In genomic region chr9:77418800-77419199, GRCm38 (mm10) we compare ENCODE assay signal across 28 mouse cellular contexts.
DNase-seq lines count a peak whose midpoint lies in the region; ATAC-seq and TF ChIP-seq lines count a peak whose summit lies in the region.
"Had no signal": no experiment of that assay in that cellular context is flagged by ENCODE, and none has a peak within 500 bp of the region (broad histone marks: within the 10 kb centered on the region; RNA-seq: fewer than 3 reads in every experiment).

No protein-coding gene starts in this region.

- H3K36me3 ChIP-seq in heart, embryonic 15.5 days: no peaks in the 10 kb centered on the region
- H3K36me3 ChIP-seq in MEL (ENCODE audit: control insufficient read depth in 1 of 2, insufficient read depth in 2 of 2, low read length in 2 of 2): peaks cover 0 to 19% of the 10 kb centered on the region in 2 experiments; a peak in 2 of 4 replicates
- no peaks in the 10 kb centered on the region for H3K36me3 ChIP-seq in liver, embryonic 15.5 days (replicated peaks)
- H3K36me3 ChIP-seq: embryonic facial prominence, embryonic 12.5 days; midbrain, embryonic 15.5 days; stomach, embryonic 15.5 days had no signal

- H3K9ac ChIP-seq in heart, embryonic 15.5 days: no peak overlapping the region
- peak overlapping the region; percentile 31; the same call in 1 of the 2 replicates for H3K9ac ChIP-seq in MEL (ENCODE audit: control insufficient read depth, low read depth, low read length, poor library complexity, severe bottlenecking)
- H3K9ac ChIP-seq in liver, embryonic 15.5 days: no peak overlapping the region
- H3K9ac ChIP-seq: embryonic facial prominence, embryonic 12.5 days; hindbrain, embryonic 14.5 days; midbrain, embryonic 15.5 days; stomach, embryonic 15.5 days had no signal

- no peaks in the 10 kb centered on the region for H3K27me3 ChIP-seq in heart, embryonic 15.5 days
- no peaks in the 10 kb centered on the region for H3K27me3 ChIP-seq in MEL (ENCODE audit: control insufficient read depth in 1 of 2, insufficient read depth in 2 of 2, low read length in 2 of 2)
- no peaks in the 10 kb centered on the region for H3K27me3 ChIP-seq in liver, embryonic 15.5 days
- H3K27me3 ChIP-seq: CH12.LX; embryonic facial prominence, embryonic 12.5 days; midbrain, embryonic 15.5 days; stomach, embryonic 15.5 days had no signal

- TF ChIP-seq RAD21 in MEL (IDR thresholded peaks at IDR 0.05; ENCODE audit: low read depth, low read length): no peak

- DNase-seq in heart, adult 11 months: peak; percentile 36
- no peak for DNase-seq in heart, postnatal 36 days
- no peak for DNase-seq in heart, adult 9 months (ENCODE audit: low spot score in 2 of 2)
- peak; percentile 47 for DNase-seq in MEL (ENCODE audit: low read depth, low spot score)
- DNase-seq in layer of hippocampus, adult 11-12 months (ENCODE audit: low spot score): no peak
- DNase-seq: adrenal gland, postnatal 14 days; cerebellum, adult 11 months; cerebellum, adult 9-10 months; embryo, embryonic 11 days; gastrocnemius, adult 2 months; gastrocnemius, postnatal 36 days; kidney, adult 9 months; kidney, postnatal 10 days; layer of hippocampus, adult 9-11 months; lung, postnatal 4 days; right cerebral cortex, postnatal 25 days; thymus, adult 18-20 months; thymus, postnatal 25 days had no signal

- intact Hi-C loops in heart, postnatal 36 days (cut with DNase I): no loop called here

- no peaks in the 10 kb centered on the region for H3K79me2 ChIP-seq in MEL (ENCODE audit: control insufficient read depth, insufficient read depth, low read length, poor library complexity)

- no peak for TF ChIP-seq EP300 in MEL (IDR thresholded peaks at IDR 0.05; ENCODE audit: low read depth in 1 of 2, low read length in 2 of 2)

- peaks cover 25% of the 10 kb centered on the region for H3K4me1 ChIP-seq in heart, embryonic 15.5 days (replicated peaks)
- peaks cover 14 to 28% of the 10 kb centered on the region in 2 experiments for H3K4me1 ChIP-seq in MEL (ENCODE audit: control insufficient read depth in 1 of 2, insufficient read depth in 2 of 2, low read length in 2 of 2)
- peaks cover 34% of the 10 kb centered on the region for H3K4me1 ChIP-seq in liver, embryonic 15.5 days (replicated peaks)
- H3K4me1 ChIP-seq: embryonic facial prominence, embryonic 12.5 days; midbrain, embryonic 15.5 days; stomach, embryonic 15.5 days had no signal

- no peak overlapping the region for H3K4me3 ChIP-seq in heart, embryonic 15.5 days
- peak overlapping the region in 1 of 2 experiments; percentile 6; a peak in 2 of 4 replicates for H3K4me3 ChIP-seq in MEL (ENCODE audit: control insufficient read depth in 1 of 2, insufficient read depth in 1 of 2, low read depth in 2 of 2, low read length in 2 of 2)
- H3K4me3 ChIP-seq in liver, embryonic 15.5 days (replicated peaks): no peak overlapping the region
- H3K4me3 ChIP-seq: embryonic facial prominence, embryonic 12.5 days; gastrocnemius, adult 2 months; midbrain, embryonic 15.5 days; stomach, embryonic 15.5 days had no signal

- peak overlapping the region; percentile 80 for H3K27ac ChIP-seq in heart, embryonic 15.5 days
- no peak overlapping the region; the same call in none of the 2 replicates for H3K27ac ChIP-seq in MEL (ENCODE audit: control insufficient read depth, low read depth, low read length)
- no peak overlapping the region for H3K27ac ChIP-seq in liver, embryonic 15.5 days (replicated peaks)
- H3K27ac ChIP-seq: embryonic facial prominence, embryonic 12.5 days; gastrocnemius, adult 2 months; hindbrain, embryonic 14.5 days; midbrain, embryonic 15.5 days; stomach, embryonic 15.5 days had no signal

- H3K4me2 ChIP-seq in heart, embryonic 15.5 days: 0 out of 2 replicates have a peak overlapping the region, but pooled peaks have one; percentile 8
- H3K4me2 ChIP-seq in liver, embryonic 15.5 days: no peak overlapping the region
- H3K4me2 ChIP-seq: embryonic facial prominence, embryonic 12.5 days; hindbrain, embryonic 14.5 days; midbrain, embryonic 15.5 days; stomach, embryonic 15.5 days had no signal

- ATAC-seq in heart, embryonic 15.5 days (replicated peaks; ENCODE audit: insufficient number of reproducible peaks, insufficient read depth, low FRiP score, low read depth): peak; percentile 56; the same call in 1 of the 2 replicates
- peak; percentile 32; the same call in 1 of the 2 replicates for ATAC-seq in liver, embryonic 15.5 days (ENCODE audit: insufficient read depth)
- ATAC-seq in granulocyte monocyte progenitor cell, adult 5-6 weeks (replicated peaks; ENCODE audit: poor library complexity, severe bottlenecking): no peak
- ATAC-seq: forebrain, embryonic 14.5 days; intestine, postnatal 0 days; midbrain, embryonic 15.5 days had no signal

- WGBS in heart, embryonic 15.5 days: 60% methylated on average over 2 of the region's 2 CpGs
- WGBS in liver, embryonic 15.5 days (ENCODE audit: insufficient replicate concordance): 43% methylated on average over 2 of the region's 2 CpGs

- H3K9me3 ChIP-seq in heart, embryonic 15.5 days (replicated peaks): no peaks in the 10 kb centered on the region
- no peaks in the 10 kb centered on the region for H3K9me3 ChIP-seq in MEL (replicated peaks; ENCODE audit: insufficient read depth, low read length)
- H3K9me3 ChIP-seq in liver, embryonic 15.5 days (replicated peaks): no peaks in the 10 kb centered on the region
- H3K9me3 ChIP-seq: embryonic facial prominence, embryonic 12.5 days; midbrain, embryonic 15.5 days; stomach, embryonic 15.5 days had no signal

- no peak for TF ChIP-seq POLR2A in MEL (IDR thresholded peaks at IDR 0.05; ENCODE audit: control insufficient read depth in 1 of 2, insufficient read depth in 1 of 2, low read depth in 1 of 2, low read length in 2 of 2, poor library complexity in 1 of 2)

- no peak for TF ChIP-seq CTCF in MEL (IDR thresholded peaks at IDR 0.05 in 2 of 3, conservative IDR thresholded peaks at IDR 0.05 in 1 of 3; ENCODE audit: control insufficient read depth in 1 of 3, insufficient read depth in 1 of 3, low read depth in 2 of 3, low read length in 3 of 3, poor library complexity in 1 of 3, severe bottlenecking in 1 of 3)

TF ChIP-seq in MEL, 35 proteins besides CTCF, POLR2A, EP300 and RAD21:
- TF ChIP-seq USF2 (IDR thresholded peaks at IDR 0.05; ENCODE audit: borderline replicate concordance in 1 of 2, insufficient read depth in 1 of 2, low read depth in 1 of 2, low read length in 2 of 2) (no peak), UBTF (IDR thresholded peaks at IDR 0.05; ENCODE audit: borderline replicate concordance, insufficient read depth, low read depth, low read length) (no peak), ELF1 (IDR thresholded peaks at IDR 0.05; ENCODE audit: low read depth, low read length) (no peak), CHD1 (IDR thresholded peaks at IDR 0.05; ENCODE audit: low read depth, low read length) (no peak), BHLHE40 (IDR thresholded peaks at IDR 0.05; ENCODE audit: borderline replicate concordance, low read depth, low read length) (no peak), E2F4 (IDR thresholded peaks at IDR 0.05; ENCODE audit: borderline replicate concordance, low read depth, low read length) (no peak), ZMIZ1 (IDR thresholded peaks at IDR 0.05; ENCODE audit: low read depth, low read length) (no peak), ZC3H11A (IDR thresholded peaks at IDR 0.05; ENCODE audit: low read depth, low read length) (no peak), HCFC1 (IDR thresholded peaks at IDR 0.05; ENCODE audit: low read depth, low read length) (no peak), MAX (IDR thresholded peaks at IDR 0.05; ENCODE audit: low read length) (no peak), POLR2AphosphoS2 (IDR thresholded peaks at IDR 0.05; ENCODE audit: low read length) (no peak), USF1 (IDR thresholded peaks at IDR 0.05; ENCODE audit: low read depth, low read length) (no peak), GABPA (IDR thresholded peaks at IDR 0.05; ENCODE audit: low read depth, low read length) (no peak), TAL1 (IDR thresholded peaks at IDR 0.05; ENCODE audit: low read length) (no peak), ZNF384 (IDR thresholded peaks at IDR 0.05; ENCODE audit: low read depth, low read length) (no peak), NRF1 (IDR thresholded peaks at IDR 0.05; ENCODE audit: insufficient read depth, low read depth, low read length, poor library complexity, severe bottlenecking) (no peak), MAZ (IDR thresholded peaks at IDR 0.05; ENCODE audit: low read depth, low read length) (no peak), NELFE (IDR thresholded peaks at IDR 0.05; ENCODE audit: low read depth, low read length) (no peak), JUND (IDR thresholded peaks at IDR 0.05; ENCODE audit: low read depth, low read length) (no peak), ZKSCAN1 (IDR thresholded peaks at IDR 0.05; ENCODE audit: low read depth, low read length) (no peak)

Comparison
In these comparisons a context has a peak if more than half of its experiments do, and no peak if none do; other contexts are left out.
1. DNase-seq: peak in heart, adult 11 months (single experiment) and MEL (single experiment); none in heart, postnatal 36 days (0 of 2), heart, adult 9 months (0 of 2) and layer of hippocampus, adult 11-12 months (single experiment).